Mouse (Mus musculus): ENCODE results near the gene Syt1.

Gene Syt1

GRCm38 (mm10) chr10:108884520-108884919 is 126.3 kb downstream of the Syt1 start:
- DNase-seq, result no peak

DNA sequence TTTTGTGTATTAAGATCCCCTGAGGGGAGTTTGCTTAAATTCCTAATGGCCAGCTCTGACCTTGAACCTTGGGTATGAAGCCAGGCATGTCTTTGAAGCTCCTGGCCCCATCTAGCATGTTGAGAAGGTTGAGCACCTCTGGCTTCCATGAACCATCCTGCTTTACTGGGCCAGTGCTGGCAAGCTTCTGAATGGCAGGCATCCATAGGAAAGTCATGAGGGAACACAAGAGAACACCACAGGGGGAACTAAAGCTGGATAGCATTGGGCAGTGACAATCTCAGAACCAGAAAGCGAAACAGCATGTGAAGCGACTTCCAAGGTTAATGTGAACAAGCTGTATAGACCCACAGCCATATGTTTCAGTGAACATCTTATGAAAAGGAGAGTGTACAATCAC is 130.4 kb downstream of the Syt1 start:
- peak; percentile 28 for DNase-seq

GRCm38 (mm10) chr10:108875730-108876129 is 135.1 kb downstream of the Syt1 start:
- no peak for DNase-seq

- DNase-seq, result no peak
These were observed 136.1 kb downstream of the Syt1 start for GRCm38 (mm10) chr10:108874687-108875086.

DNA sequence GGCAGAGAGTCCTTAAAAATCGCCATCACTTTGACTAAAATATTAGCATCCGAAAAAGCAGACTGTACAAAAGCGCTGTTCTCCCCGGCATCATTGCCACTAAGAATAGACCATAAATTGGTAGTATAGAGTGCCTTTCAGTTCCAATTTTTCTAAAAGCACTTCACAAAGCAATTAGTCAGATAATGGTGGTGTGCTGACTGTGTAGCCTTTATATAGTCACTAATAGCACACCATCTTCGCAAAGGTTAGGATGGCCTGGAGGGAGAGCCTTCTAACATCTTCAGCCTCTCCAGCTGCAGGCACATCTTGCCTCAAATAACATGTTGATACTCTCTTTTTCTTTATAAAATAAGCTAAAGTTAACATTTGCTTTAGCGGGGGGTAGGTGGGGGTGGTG is 138.4 kb downstream of the Syt1 start:
- no peak for DNase-seq

DNA sequence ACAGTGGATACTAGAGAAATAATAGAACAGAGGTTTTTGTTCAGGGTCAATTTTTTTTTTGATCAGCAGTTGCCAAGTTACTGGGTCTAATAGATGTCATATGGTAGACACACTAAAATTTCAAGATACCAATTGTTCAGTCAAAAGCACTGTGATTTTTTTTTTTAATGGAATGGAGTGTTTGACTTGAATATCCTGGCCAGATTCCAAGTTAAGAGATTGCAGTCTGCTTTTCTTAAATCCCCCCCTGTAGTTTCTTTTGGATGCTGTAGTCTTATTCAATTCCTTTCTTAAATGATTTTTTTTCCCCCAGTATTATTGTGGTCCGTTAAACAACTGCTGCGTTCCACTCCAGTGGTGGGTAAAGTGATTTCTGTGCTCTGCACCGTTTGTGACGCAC is 140.2 kb downstream of the Syt1 start:
- DNase-seq, result no peak

DNA sequence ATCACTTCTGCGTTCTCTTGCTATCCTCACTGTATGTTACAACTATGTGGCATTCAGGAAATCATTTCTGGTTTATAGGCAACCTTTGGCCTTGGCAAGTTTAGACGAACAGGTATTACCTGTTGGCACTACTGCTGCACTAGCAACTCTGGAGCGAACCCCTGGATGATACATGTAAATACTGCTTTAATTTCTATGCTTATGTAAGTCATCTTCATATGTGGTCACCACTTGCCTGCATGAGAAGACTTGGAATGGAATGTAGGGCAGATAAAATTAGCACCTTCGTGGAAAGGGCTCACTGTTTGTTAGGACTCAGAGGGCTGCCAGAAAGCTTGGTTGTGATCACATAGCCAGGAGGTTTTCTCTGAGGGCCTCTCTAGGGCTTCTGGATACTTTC is 142.6 kb downstream of the Syt1 start:
- peak; percentile 59 for DNase-seq

DNA sequence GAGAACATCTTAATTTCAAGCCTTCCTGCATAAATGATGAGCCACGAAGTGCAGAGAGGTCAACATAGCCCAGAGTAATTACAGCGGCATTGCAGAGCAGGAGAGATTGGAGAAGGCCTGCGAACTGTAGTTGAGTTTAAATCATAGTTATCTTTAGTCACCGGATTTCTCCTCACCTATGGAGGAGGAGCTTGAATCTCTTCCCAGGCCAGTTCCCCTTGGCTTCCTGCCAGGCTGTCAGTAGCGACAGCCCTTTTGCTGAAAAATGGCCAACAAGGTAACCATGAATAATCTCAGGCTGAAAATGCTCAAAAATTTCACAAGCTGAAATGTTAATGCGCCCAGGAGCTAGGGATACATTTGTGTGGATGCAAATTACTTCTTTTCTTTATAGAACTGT is 143.6 kb downstream of the Syt1 start:
- DNase-seq, result peak; percentile 87

- no peak for DNase-seq
These were observed 145.2 kb downstream of the Syt1 start for GRCm38 (mm10) chr10:108865586-108865985.

DNA sequence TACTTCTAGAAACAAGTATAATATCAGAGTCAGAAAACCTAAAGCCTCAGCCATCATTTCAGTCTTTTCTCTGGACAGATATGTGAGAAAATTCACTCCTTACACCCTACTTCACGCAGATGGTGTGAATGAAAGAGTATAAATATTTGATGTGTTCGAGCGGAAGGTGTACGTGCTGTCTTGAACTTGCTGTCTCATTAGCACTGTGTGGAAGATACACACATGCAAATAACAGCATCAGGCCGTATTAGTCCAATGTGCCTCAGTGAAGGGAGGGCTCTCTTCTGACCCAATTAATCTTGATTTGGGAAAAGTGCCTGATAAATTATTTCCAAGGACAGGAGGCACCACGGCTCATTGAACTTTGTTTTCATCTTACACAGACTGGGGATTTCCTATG is 154.8 kb downstream of the Syt1 start:
- DNase-seq, result no peak

DNA sequence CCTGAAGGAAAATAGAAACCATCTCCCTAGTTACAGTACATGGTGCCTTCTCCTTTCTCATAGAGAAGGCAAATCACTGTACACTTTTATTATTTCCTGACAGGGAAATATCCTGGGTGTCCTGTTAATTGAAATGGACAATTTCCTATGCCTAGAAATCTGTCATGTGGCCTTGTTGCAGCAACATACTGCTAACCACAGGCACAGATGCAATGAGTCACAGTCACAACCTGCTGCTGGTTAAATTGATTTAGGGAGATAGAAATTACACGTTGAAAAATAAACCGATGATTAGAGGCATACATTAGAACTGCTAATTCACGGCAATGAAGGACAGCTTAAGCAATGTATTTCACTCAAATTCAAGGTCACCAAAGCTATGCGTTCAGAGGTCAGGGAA is 158.0 kb downstream of the Syt1 start:
- no peak for DNase-seq

DNA sequence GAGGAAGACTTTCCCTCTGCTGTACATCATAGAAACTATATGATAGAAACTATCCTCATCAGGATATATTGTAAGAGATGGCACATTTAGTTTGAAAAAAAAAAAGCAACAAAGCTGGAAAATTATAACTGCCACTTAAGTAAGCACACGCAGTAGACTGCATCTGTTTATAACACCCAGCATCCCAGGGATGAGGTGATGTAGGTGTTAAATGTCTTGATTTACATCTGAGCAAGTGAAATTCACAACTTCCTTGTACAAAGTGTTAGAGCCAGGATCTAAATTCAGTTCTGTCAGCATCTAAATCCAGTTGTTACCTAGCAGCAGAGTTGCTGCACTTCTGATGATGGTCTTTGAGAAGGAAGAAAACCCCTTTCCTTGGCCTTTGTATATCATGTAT is 173.3 kb downstream of the Syt1 start:
- DNase-seq, result no peak

- peak; percentile 37 for DNase-seq
These were observed 178.5 kb downstream of the Syt1 start for GRCm38 (mm10) chr10:108832248-108832647.

DNA sequence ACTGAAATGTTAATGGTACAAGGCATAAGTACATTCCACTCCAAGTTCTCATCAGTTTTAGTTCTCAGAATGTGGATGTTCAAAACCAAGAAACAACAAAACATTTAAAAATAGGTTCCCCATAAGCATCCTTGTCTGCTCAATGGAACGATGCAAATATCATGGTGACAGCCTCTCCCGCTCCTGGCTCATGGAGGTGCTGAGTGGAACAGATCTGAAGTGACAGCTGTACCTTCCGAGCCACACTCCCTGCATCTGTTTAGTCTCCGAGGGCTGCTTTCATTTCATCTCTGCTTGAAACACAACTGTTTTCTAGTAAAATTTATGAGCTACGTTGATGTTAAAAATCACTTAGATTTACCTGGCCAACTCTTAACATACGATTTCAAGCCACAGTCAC is 179.0 kb downstream of the Syt1 start:
- DNase-seq, result peak; percentile 60

- DNase-seq, result peak; percentile 40
These were observed 188.5 kb downstream of the Syt1 start for GRCm38 (mm10) chr10:108822273-108822672.

DNA sequence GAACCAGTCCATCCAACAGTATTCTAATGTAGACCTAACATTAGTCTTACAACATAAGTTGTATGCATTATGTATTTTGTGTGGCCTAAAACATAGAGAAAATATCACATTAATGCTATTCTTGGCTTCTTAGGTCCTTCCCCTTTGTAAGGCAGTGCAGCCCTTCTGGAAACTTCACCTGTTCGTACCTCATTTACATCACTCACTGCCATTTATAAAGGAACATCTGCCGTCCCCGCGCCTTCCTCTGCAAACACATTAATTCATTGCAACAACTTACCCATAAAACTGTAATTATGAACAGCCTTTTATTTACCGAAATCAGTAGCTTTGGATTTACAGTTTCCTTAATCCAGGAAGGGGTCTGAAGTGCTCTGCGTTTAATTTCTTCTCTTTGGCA is 195.4 kb downstream of the Syt1 start:
- DNase-seq, result no peak

GRCm38 (mm10) chr10:108804380-108804779 is 206.4 kb downstream of the Syt1 start:
- DNase-seq, result no peak

DNA sequence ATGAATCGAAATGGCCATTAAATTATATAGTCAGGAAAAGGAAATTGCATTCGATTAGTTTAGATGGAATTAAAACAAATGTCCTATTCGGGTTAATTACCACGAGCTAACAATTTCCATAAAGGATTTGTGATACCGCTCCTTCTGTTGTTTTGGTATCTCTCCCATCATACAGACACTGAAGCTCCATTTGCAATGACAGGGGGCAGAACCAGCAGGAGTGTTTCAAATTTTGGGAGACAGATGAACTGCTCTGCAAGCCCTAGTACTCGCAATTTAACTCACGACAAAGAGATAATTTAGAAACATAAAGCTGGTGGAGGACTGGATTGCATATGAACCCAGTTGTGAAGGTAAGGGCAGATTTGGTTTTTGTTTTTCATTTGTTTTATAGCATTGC is 210.0 kb downstream of the Syt1 start:
- DNase-seq, result no peak

DNA sequence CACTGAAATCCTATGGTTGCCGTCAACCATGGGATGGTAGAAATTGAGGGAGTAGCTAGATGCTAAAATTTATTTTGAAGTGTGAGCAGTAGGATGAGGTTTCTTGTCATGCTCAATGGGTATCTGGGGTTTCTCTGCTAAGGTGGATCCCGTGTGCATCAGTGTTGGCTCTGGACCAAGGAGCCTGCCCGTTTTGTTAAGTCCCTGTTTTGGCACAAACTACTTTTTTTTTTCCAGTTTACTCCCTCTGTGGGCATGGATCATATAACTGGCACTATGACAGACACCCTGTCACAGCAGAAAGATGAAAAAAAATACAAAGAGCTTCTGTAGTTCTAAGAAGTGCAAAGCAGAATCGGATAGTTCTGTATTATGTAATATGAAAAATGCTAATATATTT is 212.0 kb downstream of the Syt1 start:
- DNase-seq, result peak; percentile 47

DNA sequence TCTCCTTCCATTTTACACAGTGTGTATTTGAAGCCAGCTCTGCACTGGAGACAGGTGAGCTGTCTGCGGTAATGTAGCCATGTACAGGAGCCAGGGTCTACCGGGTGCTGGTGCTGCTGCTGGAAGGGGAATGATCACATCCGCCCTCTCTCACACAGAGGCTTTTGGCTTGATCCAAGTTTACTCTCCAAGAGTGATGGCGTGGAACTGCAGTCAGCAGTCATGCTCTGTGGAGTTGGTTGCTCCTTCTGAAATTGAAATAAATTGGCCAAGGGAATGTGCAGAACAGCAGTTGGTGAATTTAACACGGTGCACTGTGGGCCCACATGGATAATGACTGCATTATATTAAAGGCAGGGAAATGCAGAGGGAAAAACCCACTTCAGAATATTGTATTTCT is 228.0 kb downstream of the Syt1 start:
- no peak for DNase-seq

GRCm38 (mm10) chr10:108780614-108781013 is 230.2 kb downstream of the Syt1 start:
- DNase-seq, result no peak

- no peak for DNase-seq
These were observed 234.0 kb downstream of the Syt1 start for GRCm38 (mm10) chr10:108776735-108777134.

- DNase-seq, result no peak
These were observed 239.7 kb downstream of the Syt1 start for GRCm38 (mm10) chr10:108771081-108771480.

- DNase-seq, result peak; percentile 62
These were observed 245.2 kb downstream of the Syt1 start for GRCm38 (mm10) chr10:108765564-108765963.

DNA sequence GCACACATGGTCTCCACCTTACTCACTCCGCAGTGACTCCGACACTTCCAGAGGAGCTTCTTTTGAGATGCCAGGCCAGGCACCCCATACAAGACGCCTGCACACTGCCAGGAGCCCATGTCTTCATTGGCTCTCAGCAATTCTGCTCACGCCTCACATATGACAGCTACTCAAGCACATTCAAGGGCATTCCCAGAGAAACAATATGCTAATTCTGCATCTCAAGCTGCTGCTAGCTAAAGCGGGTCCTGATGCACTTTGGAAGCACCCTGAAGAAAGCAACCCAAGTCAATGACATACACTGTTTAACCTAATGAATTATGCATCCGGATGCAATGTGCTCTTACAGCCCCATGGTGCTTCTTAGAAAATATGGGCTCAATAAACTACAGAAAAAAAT is 247.1 kb downstream of the Syt1 start:
- DNase-seq, result no peak

GRCm38 (mm10) chr10:108753304-108753703 is 257.5 kb downstream of the Syt1 start:
- no peak for DNase-seq

All from cerebellum, adult 8-10 months (tissue).